Mouse (Mus musculus) ES-E14 (cell line): ENCODE data around the gene Lgals4.

Experiments used
- CHD2 ChIP-seq: IDR thresholded peaks from 2 replicates; pipeline ENCODE4 v1.6.1; 2014; ENCODE audit warnings: mild to moderate bottlenecking, low read depth, low read length, inconsistent platforms
- HCFC1 ChIP-seq: IDR thresholded peaks from 2 replicates; pipeline ENCODE4 v1.6.1; 2012; ENCODE audit warnings: low read length, inconsistent platforms, borderline replicate concordance; ENCODE audit not compliant: insufficient read depth
- MAFK ChIP-seq: IDR thresholded peaks from 2 replicates; pipeline ENCODE4 v1.6.1; 2014; ENCODE audit warnings: mild to moderate bottlenecking, low read depth, low read length, inconsistent platforms; ENCODE audit not compliant: insufficient read depth
- ZNF384 ChIP-seq: IDR thresholded peaks from 2 replicates; pipeline ENCODE4 v1.6.1; 2012; ENCODE audit warnings: low read depth, low read length, inconsistent platforms

DNA sequence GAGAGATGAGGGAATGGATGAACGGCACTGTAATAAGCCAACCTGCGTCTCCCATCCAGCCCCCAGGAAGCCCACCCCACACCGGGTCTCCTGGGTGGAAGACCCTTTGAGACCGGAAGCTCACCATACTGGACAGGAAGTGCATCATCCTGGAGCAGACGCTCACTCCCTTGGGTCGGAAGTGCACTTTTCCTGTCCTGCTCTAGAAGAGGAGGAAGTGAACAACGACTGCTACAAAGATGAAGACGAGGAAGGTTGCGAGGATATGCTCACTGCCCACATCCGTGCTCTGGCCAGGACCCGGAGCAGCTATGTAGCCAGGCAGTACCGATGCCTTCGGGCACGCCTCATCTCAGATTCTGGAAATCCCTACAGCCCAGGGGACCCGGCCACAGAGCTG, 37.8 kb upstream of the Lgals4 start:
- no peak for TF ChIP-seq ZNF384
- no peak for TF ChIP-seq HCFC1
- TF ChIP-seq CHD2: no peak
- no peak for TF ChIP-seq MAFK
